In the genomic region with DNA sequence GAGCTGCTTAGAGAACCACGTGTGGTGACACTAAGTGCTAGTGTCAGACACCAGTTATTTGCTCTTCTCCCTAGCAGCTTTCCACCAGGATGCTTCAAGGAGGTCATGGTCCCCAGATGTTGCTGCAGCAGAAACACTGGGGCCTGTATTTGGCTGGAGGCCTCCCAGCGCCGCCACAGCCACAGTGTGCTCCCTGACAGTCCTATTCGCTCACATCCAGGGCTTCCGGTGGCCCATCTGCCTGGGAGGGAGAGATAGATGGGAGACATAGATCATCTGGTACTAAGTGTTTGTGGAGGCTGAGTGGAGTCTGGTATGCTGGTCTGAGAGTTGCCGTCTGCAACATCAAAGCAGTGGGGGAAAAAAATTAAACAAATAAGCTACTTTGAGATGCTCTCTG, we compare ENCODE assay signal across 21 mouse cellular contexts.
DNase-seq lines count a peak whose midpoint lies in the region; ATAC-seq lines count a peak whose summit lies in the region.
"Had no signal": no experiment of that assay in that cellular context is flagged by ENCODE, and none has a peak within 500 bp of the region (broad histone marks: within the 10 kb centered on the region; RNA-seq: fewer than 3 reads in every experiment).

No protein-coding gene starts in this region.

- H3K4me1 ChIP-seq in kidney, embryonic 14.5 days (ENCODE audit: control insufficient read depth, insufficient read depth, low read length): peaks cover 33% of the 10 kb centered on the region
- peaks cover 35% of the 10 kb centered on the region for H3K4me1 ChIP-seq in midbrain, embryonic 10.5 days
- peaks cover 13% of the 10 kb centered on the region for H3K4me1 ChIP-seq in midbrain, embryonic 11.5 days (ENCODE audit: control insufficient read depth, insufficient read depth, low read length)

- no peaks in the 10 kb centered on the region for H3K36me3 ChIP-seq in kidney, embryonic 14.5 days (ENCODE audit: control insufficient read depth, insufficient read depth, low read length)
- no peaks in the 10 kb centered on the region for H3K36me3 ChIP-seq in midbrain, embryonic 10.5 days
- H3K36me3 ChIP-seq in midbrain, embryonic 11.5 days (ENCODE audit: control insufficient read depth, insufficient read depth, low read length): no peaks in the 10 kb centered on the region
- H3K36me3 ChIP-seq: embryonic facial prominence, embryonic 12.5 days; hindbrain, embryonic 15.5 days; midbrain, embryonic 13.5 days; neural tube, embryonic 15.5 days had no signal

- H3K27me3 ChIP-seq in kidney, embryonic 14.5 days (ENCODE audit: control insufficient read depth, insufficient read depth, low read length): no peaks in the 10 kb centered on the region
- peaks cover 7% of the 10 kb centered on the region; the same call in 1 of the 2 replicates for H3K27me3 ChIP-seq in midbrain, embryonic 10.5 days (ENCODE audit: low read depth, poor library complexity, severe bottlenecking)
- no peaks in the 10 kb centered on the region for H3K27me3 ChIP-seq in midbrain, embryonic 11.5 days (ENCODE audit: control insufficient read depth, insufficient read depth, low read length)
- H3K27me3 ChIP-seq: embryonic facial prominence, embryonic 12.5 days; hindbrain, embryonic 15.5 days; midbrain, embryonic 13.5 days; neural tube, embryonic 15.5 days had no signal

- no peak overlapping the region for H3K4me3 ChIP-seq in kidney, embryonic 14.5 days (ENCODE audit: low read length)
- H3K4me3 ChIP-seq in midbrain, embryonic 10.5 days: no peak overlapping the region
- H3K4me3 ChIP-seq in midbrain, embryonic 11.5 days (ENCODE audit: low read depth, low read length): no peak overlapping the region
- H3K4me3 ChIP-seq: embryonic facial prominence, embryonic 12.5 days; gastrocnemius, adult 2 months; heart, adult 2 months; hindbrain, embryonic 15.5 days; midbrain, embryonic 13.5 days; myocyte; neural tube, embryonic 15.5 days had no signal

- H3K4me2 ChIP-seq in kidney, embryonic 14.5 days (replicated peaks; ENCODE audit: low read depth, low read length): no peak overlapping the region
- no peak overlapping the region for H3K4me2 ChIP-seq in midbrain, embryonic 11.5 days
- H3K4me2 ChIP-seq: embryonic facial prominence, embryonic 12.5 days; hindbrain, embryonic 15.5 days; midbrain, embryonic 13.5 days; neural tube, embryonic 15.5 days had no signal

- no peak overlapping the region; the same call in 1 of the 2 replicates for H3K27ac ChIP-seq in kidney, embryonic 14.5 days (ENCODE audit: low read depth, low read length)
- H3K27ac ChIP-seq in midbrain, embryonic 10.5 days (replicated peaks): peak overlapping the region; percentile 62; the same call in 1 of the 2 replicates
- H3K27ac ChIP-seq in midbrain, embryonic 11.5 days (ENCODE audit: low read depth, low read length): no peak overlapping the region
- H3K27ac ChIP-seq: gastrocnemius, adult 2 months; heart, adult 2 months; hindbrain, embryonic 15.5 days; midbrain, embryonic 13.5 days; neural tube, embryonic 15.5 days had no signal

- 25% methylated on average over 6 of the region's 6 CpGs for WGBS in kidney, embryonic 14.5 days
- WGBS in midbrain, embryonic 10.5 days: 59% methylated on average over 6 of the region's 6 CpGs
- 74% methylated on average over 6 of the region's 6 CpGs for whole genome bisulfite sequencing in midbrain, embryonic 11.5 days

- DNase-seq in heart, adult 11 months: peak; percentile 93
- DNase-seq in heart, adult 18-20 months: no peak
- DNase-seq in kidney, postnatal 10 days: peak; percentile 67
- DNase-seq in midbrain, embryonic 10.5 days (ENCODE audit: low spot score): no peak
- no peak for DNase-seq in midbrain, embryonic 11.5 days (ENCODE audit: low spot score, missing footprints)
- no peak for DNase-seq in adrenal gland, postnatal 36 days
- DNase-seq: adrenal gland, adult 2 months; cerebellum, adult 11 months; cerebellum, postnatal 14 days; gastrocnemius, adult 2 months; heart, adult 2 months; liver; right cerebral cortex, postnatal 25 days; thymus, postnatal 25 days had no signal

- ATAC-seq in kidney, embryonic 14.5 days (ENCODE audit: low FRiP score, low TSS enrichment): no peak
- ATAC-seq in midbrain, embryonic 11.5 days (ENCODE audit: low FRiP score): no peak
- ATAC-seq in monocyte, adult 5-6 weeks (replicated peaks; ENCODE audit: insufficient number of reproducible peaks, low FRiP score, low TSS enrichment, poor library complexity, severe bottlenecking): no peak
- ATAC-seq: midbrain, embryonic 13.5 days had no signal

- no peak overlapping the region for H3K9ac ChIP-seq in kidney, embryonic 14.5 days (ENCODE audit: low read depth, low read length)
- no peak overlapping the region for H3K9ac ChIP-seq in midbrain, embryonic 11.5 days (ENCODE audit: low read length)
- H3K9ac ChIP-seq: embryonic facial prominence, embryonic 12.5 days; hindbrain, embryonic 15.5 days; midbrain, embryonic 13.5 days; neural tube, embryonic 15.5 days had no signal

- H3K9me3 ChIP-seq in kidney, embryonic 14.5 days (ENCODE audit: control insufficient read depth, low read length): no peaks in the 10 kb centered on the region
- no peaks in the 10 kb centered on the region for H3K9me3 ChIP-seq in midbrain, embryonic 10.5 days (replicated peaks)
- H3K9me3 ChIP-seq in midbrain, embryonic 11.5 days (ENCODE audit: control insufficient read depth, low read length): no peaks in the 10 kb centered on the region
- H3K9me3 ChIP-seq: embryonic facial prominence, embryonic 12.5 days; hindbrain, embryonic 15.5 days; midbrain, embryonic 13.5 days; neural tube, embryonic 15.5 days had no signal

Comparison
In these comparisons a context has a peak if more than half of its experiments do, and no peak if none do; other contexts are left out.
1. DNase-seq: peak in heart, adult 11 months (single experiment) and kidney, postnatal 10 days (single experiment); none in heart, adult 18-20 months (0 of 2), midbrain, embryonic 10.5 days (single experiment), midbrain, embryonic 11.5 days (single experiment) and adrenal gland, postnatal 36 days (0 of 2).